Mouse (Mus musculus): ENCODE measurements around the gene P2ry13.

Gene P2ry13

GRCm38 (mm10) chr3:59210727-59211126, at the start of gene P2ry13:
Gene P2ry13 (minus strand): TSS chr3:59210882.
- in situ Hi-C loops (cut with MboI, MseI) = no loop called here

- in situ Hi-C loops (cut with MboI, MseI) = no loop called here
These were observed 47.3 kb upstream of the P2ry13 start for GRCm38 (mm10) chr3:59257740-59258664.

GRCm38 (mm10) chr3:59250454-59250853, 39.8 kb upstream of the P2ry13 start:
- in situ Hi-C loops (cut with MboI, MseI) = no loop called here

- in situ Hi-C loops (cut with MboI, MseI) = no loop called here
These were observed 37.3 kb upstream of the P2ry13 start for GRCm38 (mm10) chr3:59248031-59248430.

- in situ Hi-C loops (cut with MboI, MseI) = no loop called here
These were observed 32.7 kb upstream of the P2ry13 start for GRCm38 (mm10) chr3:59243384-59243783.

- in situ Hi-C loops (cut with MboI, MseI) = no loop called here
These were observed 24.2 kb upstream of the P2ry13 start for GRCm38 (mm10) chr3:59234878-59235277.

GRCm38 (mm10) chr3:59230912-59231311, 20.2 kb upstream of the P2ry13 start:
- in situ Hi-C loops (cut with MboI, MseI) = no loop called here

GRCm38 (mm10) chr3:59228730-59229551, 18.3 kb upstream of the P2ry13 start:
- in situ Hi-C loops (cut with MboI, MseI) = loop anchor here (10.0 kb wide), 1 partner anchor 154 kb away; no protein-coding TSS in a partner anchor

GRCm38 (mm10) chr3:59227696-59228095, 17.0 kb upstream of the P2ry13 start:
- in situ Hi-C loops (cut with MboI, MseI) = loop anchor here (10.0 kb wide), 1 partner anchor 153 kb away; no protein-coding TSS in a partner anchor

- in situ Hi-C loops (cut with MboI, MseI) = loop anchor here (10.0 kb wide), 1 partner anchor 151 kb away; no protein-coding TSS in a partner anchor
These were observed 14.7 kb upstream of the P2ry13 start for GRCm38 (mm10) chr3:59225411-59225810.

GRCm38 (mm10) chr3:59222303-59222702, 11.6 kb upstream of the P2ry13 start:
- in situ Hi-C loops (cut with MboI, MseI) = loop anchor here (10.0 kb wide), 1 partner anchor 148 kb away; no protein-coding TSS in a partner anchor

GRCm38 (mm10) chr3:59219326-59219725, 8.6 kb upstream of the P2ry13 start:
- in situ Hi-C loops (cut with MboI, MseI) = no loop called here

- in situ Hi-C loops (cut with MboI, MseI) = no loop called here
These were observed 6.5 kb upstream of the P2ry13 start for GRCm38 (mm10) chr3:59217211-59217610.

GRCm38 (mm10) chr3:59212404-59212803, 1.7 kb upstream of the P2ry13 start:
- in situ Hi-C loops (cut with MboI, MseI) = no loop called here

GRCm38 (mm10) chr3:59211784-59212183, 1.1 kb upstream of the P2ry13 start:
- in situ Hi-C loops (cut with MboI, MseI) = no loop called here

GRCm38 (mm10) chr3:59210089-59210488, 593 bp downstream of the P2ry13 start:
- in situ Hi-C loops (cut with MboI, MseI) = no loop called here

GRCm38 (mm10) chr3:59208650-59209548, 1.8 kb downstream of the P2ry13 start:
- in situ Hi-C loops (cut with MboI, MseI) = no loop called here

GRCm38 (mm10) chr3:59205941-59206340, 4.7 kb downstream of the P2ry13 start:
- in situ Hi-C loops (cut with MboI, MseI) = no loop called here

GRCm38 (mm10) chr3:59204719-59205503, 5.8 kb downstream of the P2ry13 start:
- in situ Hi-C loops (cut with MboI, MseI) = no loop called here

GRCm38 (mm10) chr3:59203802-59204520, 6.7 kb downstream of the P2ry13 start:
- in situ Hi-C loops (cut with MboI, MseI) = no loop called here
